Mouse (Mus musculus) cerebellum, adult 18-20 months (tissue): ENCODE results near the gene Aaed1.
"Not testable (repeated sequence)": the region's sequence is repeated elsewhere in the genome, so short reads cannot be mapped to it uniquely, and the experiment has no call there.

ENCODE experiments used
- DNase-seq, 2 experiments: peaks; one replicate each; pipeline ENCODE4 v3.0.0; 2021

The Aaed1 gene

GRCm38 (mm10) chr13:64307508-64307907 lies 5.0 kb downstream of the Aaed1 start:
- peak; percentile 62 to 69 for DNase-seq

DNA sequence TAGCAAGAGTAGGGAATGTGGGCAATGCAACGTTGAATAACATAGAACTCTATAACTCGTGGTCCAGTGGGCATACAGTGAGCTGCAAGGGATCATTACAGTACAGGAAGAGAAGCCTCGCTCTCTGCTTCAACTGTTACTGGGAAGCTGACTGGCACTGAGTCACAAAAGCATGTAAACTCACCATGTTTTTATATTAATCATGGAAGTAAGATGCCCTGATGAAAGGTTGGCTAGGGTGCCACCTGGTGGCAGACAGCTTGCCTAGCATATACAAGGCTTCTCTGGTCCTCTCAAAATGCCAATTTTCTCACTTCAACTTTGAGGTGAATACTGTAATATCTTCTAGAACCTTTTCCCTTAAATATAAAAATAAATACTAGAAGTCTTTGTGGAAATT lies 6.4 kb downstream of the Aaed1 start:
- DNase-seq: peak; percentile 63 to 67

DNA sequence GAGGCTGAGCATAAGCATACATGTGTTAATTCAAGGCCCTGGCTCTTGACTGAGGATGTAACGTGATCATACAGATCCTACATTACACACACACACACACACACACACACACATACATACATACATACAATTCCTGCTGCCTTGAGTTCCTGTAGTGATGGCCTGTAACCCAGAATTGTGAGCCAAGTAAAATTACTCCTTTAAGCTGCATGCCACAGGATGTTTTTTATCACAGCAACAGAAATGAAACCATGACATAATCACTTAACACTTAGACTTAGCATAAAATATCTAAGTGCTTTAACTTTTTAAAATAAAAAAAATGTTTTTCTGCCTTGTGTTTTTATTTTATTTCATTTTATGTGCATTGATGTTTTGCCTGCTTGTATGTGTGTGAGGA lies 13.4 kb downstream of the Aaed1 start:
- no peak for DNase-seq

- no peak for DNase-seq
Observed at GRCm38 (mm10) chr13:64286791-64287190, 25.7 kb downstream of the Aaed1 start.

DNA sequence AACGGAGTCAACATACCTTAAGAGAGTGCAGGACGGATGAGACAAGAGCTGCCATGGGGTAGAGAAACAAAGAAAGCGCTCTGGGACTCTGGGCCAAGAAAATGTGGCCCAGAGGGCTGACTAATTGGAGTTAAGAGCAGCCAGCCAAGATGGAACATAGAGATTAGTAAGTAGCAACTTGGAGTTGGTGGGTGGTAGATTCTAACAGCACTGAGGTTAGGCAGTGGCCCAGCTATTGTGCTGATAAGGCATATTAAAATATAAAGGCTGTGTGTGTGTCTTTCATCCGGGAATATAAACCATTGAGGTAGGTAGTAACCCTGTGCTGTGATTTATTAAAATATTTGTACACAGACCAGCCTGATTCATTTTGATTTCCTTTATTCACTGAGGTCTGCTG lies 26.2 kb downstream of the Aaed1 start:
- DNase-seq: no peak

DNA sequence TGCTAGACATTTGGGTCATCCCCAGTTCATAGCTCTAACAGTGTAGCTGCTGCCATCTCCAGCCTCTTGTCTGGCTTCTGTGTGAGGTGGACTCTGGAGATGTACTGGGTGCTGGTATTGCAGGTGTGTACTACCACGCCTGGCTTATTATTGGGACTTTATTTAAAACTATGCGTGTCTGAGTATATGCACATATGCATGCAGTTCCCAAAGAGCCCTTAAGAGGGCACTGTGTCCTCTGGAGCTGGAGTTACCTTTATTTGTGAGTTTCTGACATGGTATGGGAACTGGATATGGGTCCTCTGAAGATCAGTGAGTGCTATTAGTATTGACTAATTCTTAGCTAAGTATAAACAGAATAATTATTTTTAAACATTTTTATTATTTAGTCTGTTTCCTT lies 27.8 kb downstream of the Aaed1 start:
- no peak for DNase-seq

DNA sequence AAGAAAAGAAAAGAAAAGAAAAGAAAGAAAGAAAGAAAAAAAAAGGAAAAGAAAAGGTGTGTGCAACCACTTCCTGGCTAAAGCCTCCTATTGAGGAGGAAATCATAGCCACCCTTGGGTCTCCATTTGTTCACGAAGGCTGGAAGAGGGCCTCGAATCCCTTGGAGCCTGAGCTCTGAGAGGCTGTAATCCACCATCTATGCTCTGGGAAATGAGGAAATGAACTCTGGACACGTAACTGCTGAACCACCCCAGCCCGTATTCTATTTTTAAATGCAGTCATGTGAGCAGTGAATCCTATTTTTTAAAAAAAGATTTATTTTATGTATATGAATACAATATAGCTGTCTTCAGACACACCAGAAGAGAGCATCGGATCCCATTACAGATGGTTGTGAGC lies 31.6 kb downstream of the Aaed1 start:
- DNase-seq: no peak

DNA sequence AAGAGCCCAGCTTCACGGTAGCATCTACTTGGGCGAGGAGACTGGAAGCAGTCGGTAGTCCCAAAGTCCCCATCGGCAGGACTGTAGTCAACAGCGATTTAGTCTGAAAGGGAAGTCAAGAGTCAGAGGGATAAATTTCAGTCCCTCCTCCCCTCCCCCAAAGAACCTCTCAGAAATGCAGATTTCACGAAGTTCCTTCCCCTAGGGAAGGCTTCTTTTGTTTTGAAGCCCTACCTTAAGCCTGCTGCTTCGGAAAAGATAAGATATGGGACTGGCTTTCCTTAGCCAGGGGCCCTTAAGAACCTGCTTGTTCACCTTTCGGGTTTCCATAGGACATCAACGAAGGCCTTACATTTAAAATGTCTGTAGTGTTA lies 36.8 kb downstream of the Aaed1 start:
- no peak for DNase-seq

GRCm38 (mm10) chr13:64274879-64275753 lies 37.4 kb downstream of the Aaed1 start, which contains the start of gene Cdc14b:
Gene Cdc14b (minus strand): TSS chr13:64275290.
- peak; percentile 79 to 83 for DNase-seq

DNA sequence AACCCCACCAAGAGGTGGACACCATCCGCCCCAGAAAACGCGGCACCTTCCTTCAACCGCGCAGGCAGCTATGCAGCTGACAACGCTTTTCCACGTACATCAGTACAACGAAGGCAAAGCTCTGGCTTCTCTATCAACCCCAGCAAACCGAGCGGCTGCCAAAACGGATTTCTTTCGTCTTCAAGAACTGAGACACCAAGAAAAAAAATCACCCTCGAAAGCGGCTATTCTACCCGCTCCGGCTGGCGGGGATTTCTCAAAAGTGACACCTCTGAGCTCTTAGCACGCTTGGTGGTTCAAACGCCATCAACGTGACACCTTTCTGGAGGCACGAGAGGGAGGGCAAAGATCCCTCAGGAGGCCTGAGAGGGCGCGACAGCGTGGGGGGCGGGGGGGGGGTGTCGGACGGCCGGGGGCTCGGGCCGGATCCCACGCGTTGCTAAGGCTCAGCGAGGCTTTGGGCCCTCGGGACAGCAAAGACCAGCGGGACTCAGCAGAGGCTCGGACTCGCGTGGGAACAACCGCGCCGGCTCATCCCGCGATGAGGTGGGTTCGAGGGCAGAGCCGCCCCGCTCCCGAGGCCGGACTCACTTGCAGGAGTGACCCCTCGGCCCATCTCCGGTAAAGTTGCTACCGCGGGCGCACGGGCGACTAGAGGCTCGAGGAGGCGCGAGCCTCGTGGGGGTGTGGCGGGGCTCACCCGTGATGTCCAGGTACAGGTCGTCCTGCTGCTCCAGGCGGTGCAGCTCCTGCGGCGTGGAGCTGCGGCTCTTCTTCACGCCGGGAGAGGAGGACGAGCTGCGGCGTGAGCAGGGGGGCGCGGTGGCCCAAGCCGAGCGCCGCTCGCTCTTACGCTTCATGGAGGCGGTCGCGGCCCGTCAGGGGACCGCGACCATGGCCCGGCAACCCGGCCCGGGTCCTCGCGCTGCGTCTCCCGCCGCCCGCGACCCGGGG lies 38.3 kb downstream of the Aaed1 start:
- DNase-seq: peak; percentile 27 to 50

- no peak for DNase-seq
Observed at GRCm38 (mm10) chr13:64273352-64273751, 39.2 kb downstream of the Aaed1 start.

DNA sequence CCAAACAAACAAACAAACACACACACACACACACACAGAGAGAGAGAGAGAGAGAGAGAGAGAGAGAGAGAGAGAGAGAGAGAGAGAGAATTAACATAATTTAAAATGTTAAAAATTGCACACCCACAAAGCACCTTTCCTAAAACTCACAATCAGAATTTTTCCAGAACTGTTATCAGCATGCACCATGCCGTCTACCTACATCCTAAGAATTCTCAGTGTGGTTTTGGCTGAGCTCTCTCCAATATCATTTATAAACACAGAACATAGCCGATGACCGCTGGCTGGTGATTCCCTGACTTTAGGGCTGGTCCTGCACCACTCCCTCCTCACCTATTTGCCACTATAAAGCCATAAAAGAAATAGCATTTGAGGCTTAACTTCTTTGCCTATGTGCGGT lies 44.1 kb downstream of the Aaed1 start:
- no peak for DNase-seq

DNA sequence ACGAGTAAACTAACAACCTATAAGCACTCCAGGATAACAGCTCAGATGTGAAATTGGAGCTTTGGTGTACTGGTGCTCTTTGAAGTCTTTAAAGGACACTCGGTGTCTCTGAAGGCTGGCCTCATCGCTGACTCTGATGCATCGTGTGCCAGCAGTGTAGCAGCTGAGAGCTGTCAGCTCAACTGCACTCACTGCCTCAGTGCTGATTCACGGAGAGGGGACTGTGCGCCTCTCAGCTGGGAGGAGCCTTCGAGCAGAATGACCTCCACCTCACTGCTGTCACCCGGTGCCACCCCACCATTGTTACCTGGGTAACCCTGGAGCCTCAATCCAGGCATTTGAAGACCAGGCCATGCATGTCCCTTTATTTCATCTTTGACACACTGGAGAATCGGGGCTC lies 45.4 kb downstream of the Aaed1 start:
- DNase-seq: no peak

DNA sequence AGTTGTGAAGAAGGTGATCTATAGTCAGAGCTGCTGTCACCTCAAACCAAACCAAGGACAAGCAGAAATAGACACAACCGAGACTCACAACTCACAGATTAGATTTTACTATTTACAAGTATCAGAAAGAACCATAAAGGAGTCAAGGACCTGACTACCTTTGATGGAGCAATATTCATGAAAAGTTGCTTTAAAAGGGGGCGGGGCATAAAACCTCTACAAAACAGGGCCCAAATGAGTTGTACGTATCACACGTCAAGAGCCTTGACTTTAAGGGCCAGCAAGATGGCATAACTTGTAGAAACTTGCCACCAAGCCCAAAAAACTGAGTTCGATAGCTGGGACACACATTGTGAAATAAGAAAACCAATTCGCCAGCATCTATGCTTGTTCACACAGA lies 47.9 kb downstream of the Aaed1 start:
- DNase-seq: no peak

DNA sequence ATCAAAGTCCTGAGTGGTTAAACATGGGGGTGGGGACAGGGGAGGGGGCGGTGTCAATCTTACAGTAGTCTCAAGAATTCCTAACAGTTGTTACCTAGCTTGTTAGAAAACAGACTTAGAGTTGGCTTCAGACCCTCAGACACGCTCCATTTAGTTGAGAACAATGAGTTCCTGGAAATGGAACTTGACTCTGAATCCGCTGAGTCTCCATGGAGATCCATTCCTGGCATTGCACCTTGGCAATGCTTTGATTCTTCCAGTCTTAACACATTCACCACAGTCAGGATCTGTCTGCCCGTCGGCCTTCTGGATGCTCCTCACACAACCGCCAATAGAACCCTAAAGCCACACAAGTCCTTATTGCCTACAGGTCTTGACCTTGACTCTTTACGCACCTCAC lies 52.6 kb downstream of the Aaed1 start:
- no peak for DNase-seq

DNA sequence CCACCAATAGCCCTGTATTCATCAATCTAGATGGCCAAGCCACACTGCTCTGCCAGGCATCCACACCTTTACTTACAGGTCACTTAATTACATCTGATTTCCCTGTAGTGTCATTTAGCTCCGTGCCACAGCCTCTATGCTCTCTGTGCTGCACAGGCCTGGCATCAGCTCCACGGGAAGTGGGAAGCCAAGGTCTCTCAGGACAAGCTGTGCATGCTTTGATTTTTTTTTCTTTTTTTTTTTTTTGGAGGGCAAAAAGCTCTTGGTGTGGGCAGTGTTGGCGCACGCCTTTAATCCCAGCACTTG lies 54.0 kb downstream of the Aaed1 start:
- DNase-seq: peak in 1 of 2 experiments; percentile 75

- peak; percentile 70 to 73 for DNase-seq
Observed at GRCm38 (mm10) chr13:64257814-64258515, 54.5 kb downstream of the Aaed1 start.

DNA sequence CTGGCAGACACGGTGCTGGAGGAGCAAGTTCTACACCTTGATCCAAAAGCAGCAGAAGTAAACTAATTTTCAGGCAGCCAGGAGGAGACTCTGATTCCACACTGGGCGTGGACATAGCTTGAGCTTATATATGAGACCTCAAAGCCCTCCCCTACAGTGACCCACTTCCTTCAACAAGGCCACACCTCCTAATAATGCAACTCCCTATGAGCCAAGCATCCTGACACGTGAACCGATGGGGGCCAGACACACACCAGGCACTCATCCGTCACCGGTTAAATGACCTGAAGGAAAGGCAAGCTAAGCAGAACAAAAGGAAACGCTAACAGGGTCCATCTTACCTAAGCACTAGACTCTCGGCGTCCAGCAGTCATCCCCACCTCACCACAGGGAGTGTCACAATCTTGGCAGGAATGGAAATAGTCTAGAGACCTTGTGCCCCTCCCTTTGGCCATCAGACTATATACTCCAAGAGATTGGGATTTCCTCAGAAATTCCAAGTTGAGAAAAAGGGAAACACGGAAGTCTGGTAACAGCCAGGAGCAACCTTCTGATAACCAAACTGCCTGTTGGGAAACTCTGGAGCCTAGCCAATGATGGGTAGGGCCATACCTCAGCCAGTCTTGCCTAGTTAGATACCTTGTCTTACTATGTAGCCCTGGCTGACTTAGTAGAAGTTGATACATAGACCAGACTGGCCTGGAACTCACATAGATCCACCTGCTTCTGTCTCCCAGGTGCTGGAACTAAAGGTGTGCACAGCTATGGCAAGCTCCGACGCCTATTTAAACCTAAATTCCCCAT lies 55.3 kb downstream of the Aaed1 start:
- peak in 1 of 2 experiments; percentile 23 for DNase-seq

DNA sequence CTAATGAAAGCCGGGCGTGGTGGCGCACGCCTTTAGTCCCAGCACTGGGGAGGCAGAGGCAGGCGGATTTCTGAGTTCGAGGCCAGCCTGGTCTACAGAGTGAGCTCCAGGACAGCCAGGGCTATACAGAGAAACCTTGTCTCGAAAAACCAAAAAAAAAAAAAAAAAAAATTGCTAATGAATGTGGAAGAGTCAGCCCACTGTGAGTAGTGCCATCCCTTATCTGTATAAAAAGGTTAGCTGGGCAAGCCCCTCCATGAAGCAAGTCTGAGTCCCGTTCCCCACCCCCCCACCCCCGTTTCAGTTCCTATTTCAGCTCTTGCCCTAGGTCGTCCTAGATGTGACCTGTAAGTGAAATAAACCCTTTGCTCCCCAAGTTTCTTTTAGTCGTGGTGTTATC lies 58.3 kb downstream of the Aaed1 start:
- DNase-seq: not testable (repeated sequence)

- no peak for DNase-seq
Observed at GRCm38 (mm10) chr13:64253697-64254096, 58.8 kb downstream of the Aaed1 start.

DNA sequence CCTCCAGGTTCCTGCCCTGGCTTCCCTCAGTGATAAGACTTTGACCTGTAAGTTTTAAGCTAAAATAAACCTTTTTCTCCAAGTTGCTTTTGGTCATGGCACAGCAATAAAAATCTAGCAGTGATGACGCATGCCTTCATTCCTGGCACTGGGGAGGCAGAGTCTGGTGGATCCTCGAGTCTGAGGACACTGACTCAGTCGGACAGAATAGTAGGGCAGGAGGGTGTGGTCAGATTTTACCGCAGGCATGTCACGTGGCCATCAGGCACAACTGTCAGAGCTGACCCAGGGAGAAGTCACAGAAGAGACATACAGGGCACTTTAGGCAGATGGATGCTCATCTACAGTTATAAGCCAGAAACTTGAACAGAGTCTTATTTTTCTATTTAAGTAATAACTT lies 60.4 kb downstream of the Aaed1 start:
- DNase-seq: no peak

- DNase-seq: peak; percentile 34 to 44
Observed at GRCm38 (mm10) chr13:64250363-64250762, 62.1 kb downstream of the Aaed1 start.
